Mouse (Mus musculus): Measurements from ENCODE around the gene Vps35. TPM values are rescaled to one million over a fixed set of nuclear protein-coding genes. Genes with fewer than 3 reads are reported as not detected.

The Vps35 gene
- polyA plus RNA-seq, 2 experiments: 61.9 to 125 TPM

GRCm38 (mm10) chr8:85220220-85220619 lies 79.4 kb downstream of the Vps35 start:
- Histone ChIP-seq H3K4me3 (replicated peaks; ENCODE audit: low read length) (no peak overlapping the region), H3K4me2 (replicated peaks; ENCODE audit: low read depth, low read length, severe bottlenecking) (no peak overlapping the region), H3K9ac (ENCODE audit: low read depth, low read length, severe bottlenecking) (no peak overlapping the region), H3K4me1 (ENCODE audit: control insufficient read depth, insufficient read depth, low read length) (no peaks in the 10 kb centered on the region), H3K9me3 (ENCODE audit: control insufficient read depth, low read length) (no peaks in the 10 kb centered on the region), H3K27ac (replicated peaks; ENCODE audit: low read depth, low read length) (no peak overlapping the region), H3K36me3 (ENCODE audit: control insufficient read depth, insufficient read depth, low read length) (no peaks in the 10 kb centered on the region), H3K27me3 (ENCODE audit: control insufficient read depth, insufficient read depth, low read length) (no peaks in the 10 kb centered on the region)
- DNase-seq (ENCODE audit: low spot score) (no peak), ATAC-seq (ENCODE audit: low FRiP score, low read depth) (no peak)
- WGBS: 62% methylated on average over 4 of the region's 4 CpGs
- TF ChIP-seq POLR2A (IDR thresholded peaks at IDR 0.05; ENCODE audit: borderline replicate concordance, extremely low read depth, insufficient read depth, insufficient read length): no peak

Other genes with a start within 250 kb of the Vps35 start
- gene Fbxw9, start 239.7 kb downstream of the Vps35 start, polyA plus RNA-seq (2012; rRNA removed): 51.0 and 73.3 TPM in 2 replicates
- gene Fbxw9, start 239.7 kb downstream of the Vps35 start, polyA plus RNA-seq (2014; fragmentation: Nextera tagmentation; extraction: Ambion mirVana): 28.6 and 30.5 TPM in 2 replicates
- 0.99 TPM in 1 of 2 replicates, not detected in the other for gene Gm5741, start 231.8 kb downstream of the Vps35 start, polyA plus RNA-seq (2012; rRNA removed)
- gene Gm5741, start 231.8 kb downstream of the Vps35 start, polyA plus RNA-seq (2014; fragmentation: Nextera tagmentation; extraction: Ambion mirVana): 0.74 and 1.6 TPM in 2 replicates
- gene Dhps, start 228.0 kb downstream of the Vps35 start, polyA plus RNA-seq (2012; rRNA removed): 44.9 and 46.9 TPM in 2 replicates
- gene Dhps, start 228.0 kb downstream of the Vps35 start, polyA plus RNA-seq (2014; fragmentation: Nextera tagmentation; extraction: Ambion mirVana): 46.1 and 47.7 TPM in 2 replicates
- 87.2 and 112 TPM in 2 replicates for gene Wdr83os, start 219.1 kb downstream of the Vps35 start, polyA plus RNA-seq (2012; rRNA removed)
- 138 and 139 TPM in 2 replicates for gene Wdr83os, start 219.1 kb downstream of the Vps35 start, polyA plus RNA-seq (2014; fragmentation: Nextera tagmentation; extraction: Ambion mirVana)
- gene Wdr83, start 218.5 kb downstream of the Vps35 start, polyA plus RNA-seq (2012; rRNA removed): 53.2 and 58.4 TPM in 2 replicates
- 36.8 and 38.4 TPM in 2 replicates for gene Wdr83, start 218.5 kb downstream of the Vps35 start, polyA plus RNA-seq (2014; fragmentation: Nextera tagmentation; extraction: Ambion mirVana)
- gene Man2b1, start 216.5 kb downstream of the Vps35 start, polyA plus RNA-seq (2012; rRNA removed): 46.7 and 54.1 TPM in 2 replicates
- 32.9 and 34.2 TPM in 2 replicates for gene Man2b1, start 216.5 kb downstream of the Vps35 start, polyA plus RNA-seq (2014; fragmentation: Nextera tagmentation; extraction: Ambion mirVana)
- 1.8 and 2.4 TPM in 2 replicates for gene Zfp791, start 176.7 kb downstream of the Vps35 start, polyA plus RNA-seq (2012; rRNA removed)
- gene Zfp791, start 176.7 kb downstream of the Vps35 start, polyA plus RNA-seq (2014; fragmentation: Nextera tagmentation; extraction: Ambion mirVana): 0.77 and 1.8 TPM in 2 replicates
- not detected in 2 replicates for gene Cks1brt, start 147.9 kb downstream of the Vps35 start, polyA plus RNA-seq (2012; rRNA removed)
- gene Cks1brt, start 147.9 kb downstream of the Vps35 start, polyA plus RNA-seq (2014; fragmentation: Nextera tagmentation; extraction: Ambion mirVana): not detected in 2 replicates
- not detected in 2 replicates for gene Olfr371, start 73.8 kb downstream of the Vps35 start, polyA plus RNA-seq (2012; rRNA removed)
- not detected in 2 replicates for gene Olfr371, start 73.8 kb downstream of the Vps35 start, polyA plus RNA-seq (2014; fragmentation: Nextera tagmentation; extraction: Ambion mirVana)
- 77.6 and 99.3 TPM in 2 replicates for gene Orc6, start 170 bp downstream of the Vps35 start, polyA plus RNA-seq (2012; rRNA removed)
- 95.2 and 99.2 TPM in 2 replicates for gene Orc6, start 170 bp downstream of the Vps35 start, polyA plus RNA-seq (2014; fragmentation: Nextera tagmentation; extraction: Ambion mirVana)
- gene Mylk3, start 86.5 kb upstream of the Vps35 start, polyA plus RNA-seq (2012; rRNA removed): 0.53 and 0.91 TPM in 2 replicates
- gene Mylk3, start 86.5 kb upstream of the Vps35 start, polyA plus RNA-seq (2014; fragmentation: Nextera tagmentation; extraction: Ambion mirVana): 1.2 and 1.4 TPM in 2 replicates
- 16.3 and 24.9 TPM in 2 replicates for gene 4921524J17Rik, start 133.0 kb upstream of the Vps35 start, polyA plus RNA-seq (2012; rRNA removed)
- 46.5 and 51.2 TPM in 2 replicates for gene 4921524J17Rik, start 133.0 kb upstream of the Vps35 start, polyA plus RNA-seq (2014; fragmentation: Nextera tagmentation; extraction: Ambion mirVana)
- gene Gpt2, start 192.8 kb upstream of the Vps35 start, polyA plus RNA-seq (2012; rRNA removed): 24.6 and 26.7 TPM in 2 replicates
- 36.2 and 40.2 TPM in 2 replicates for gene Gpt2, start 192.8 kb upstream of the Vps35 start, polyA plus RNA-seq (2014; fragmentation: Nextera tagmentation; extraction: Ambion mirVana)